Mouse (Mus musculus): ENCODE measurements around the gene Ppp1r1b.

DNA sequence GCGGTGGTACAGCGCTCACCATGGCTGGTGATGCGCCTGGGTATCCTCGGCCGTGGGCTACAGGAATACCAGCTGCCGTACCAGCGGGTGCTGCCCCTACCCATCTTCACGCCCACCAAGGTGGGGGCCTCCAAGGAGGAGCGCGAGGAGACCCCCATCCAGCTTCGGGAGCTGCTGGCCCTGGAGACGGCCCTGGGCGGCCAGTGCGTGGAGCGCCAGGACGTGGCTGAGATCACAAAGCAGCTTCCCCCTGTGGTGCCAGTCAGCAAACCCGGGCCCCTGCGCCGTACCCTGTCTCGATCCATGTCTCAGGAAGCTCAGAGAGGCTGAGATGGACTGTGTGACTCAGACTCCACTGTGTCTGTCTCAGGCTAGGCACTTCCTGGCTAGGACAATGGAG is 36.0 kb downstream of the Ppp1r1b start:
- no peak for TF ChIP-seq CTCF (IDR thresholded peaks at IDR 0.05; ENCODE audit: low read depth)
- TF ChIP-seq EP300 (IDR thresholded peaks at IDR 0.05; ENCODE audit: low read depth) = no peak
